Mouse (Mus musculus): ENCODE measurements around the gene Slc17a6. TPM values are rescaled to one million over a fixed set of nuclear protein-coding genes. Genes with fewer than 3 reads are reported as not detected.
"Not testable (repeated sequence)": the region's sequence is repeated elsewhere in the genome, so short reads cannot be mapped to it uniquely, and the experiment has no call there.

Gene Slc17a6
- polyA plus RNA-seq, 1 experiment from 2014 or later = 0.10 TPM

- no peaks in the 10 kb centered on the region for H3K27me3 ChIP-seq
- 69% methylated on average over 4 of the region's 4 CpGs for WGBS
- no peaks in the 10 kb centered on the region for H3K36me3 ChIP-seq
- H3K4me3 ChIP-seq = no peak overlapping the region
- H3K4me2 ChIP-seq = no peak overlapping the region
- no peaks in the 10 kb centered on the region for H3K4me1 ChIP-seq
- H3K9me3 ChIP-seq = no peaks in the 10 kb centered on the region
- H3K9ac ChIP-seq = no peak overlapping the region
- ATAC-seq (ENCODE audit: borderline replicate concordance, extremely low read depth, low FRiP score, low TSS enrichment) = no peak
- H3K27ac ChIP-seq = no peak overlapping the region
Observed at GRCm38 (mm10) chr7:51694452-51694851, 72.6 kb downstream of the Slc17a6 start.

DNA sequence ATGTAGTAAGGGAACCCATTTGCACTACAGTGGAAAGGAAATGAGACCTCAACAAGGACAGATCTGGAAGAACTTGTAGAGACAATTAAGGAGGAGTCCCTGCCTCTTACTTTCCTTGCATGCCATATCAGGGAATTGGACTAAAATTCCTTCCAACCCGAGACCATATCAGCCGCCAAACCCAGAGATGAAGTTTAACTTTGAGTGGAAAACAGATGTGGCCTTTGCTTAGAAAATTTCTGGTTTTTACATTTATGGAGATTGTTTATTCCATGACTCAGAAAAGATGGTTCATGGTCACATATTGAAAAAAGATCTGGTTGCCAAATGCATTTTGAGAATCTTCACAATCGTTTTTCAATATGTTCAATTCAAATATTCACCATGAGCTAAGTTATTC, 87.7 kb downstream of the Slc17a6 start:
- Histone ChIP-seq H3K27me3 (no peaks in the 10 kb centered on the region), H3K4me1 (no peaks in the 10 kb centered on the region), H3K36me3 (no peaks in the 10 kb centered on the region), H3K4me2 (no peak overlapping the region), H3K9ac (no peak overlapping the region), H3K4me3 (no peak overlapping the region), H3K27ac (no peak overlapping the region), H3K9me3 (no peaks in the 10 kb centered on the region)
- 73% methylated on average over 3 of the region's 3 CpGs for WGBS
- no peak for ATAC-seq (ENCODE audit: borderline replicate concordance, extremely low read depth, low FRiP score, low TSS enrichment)

- H3K4me1 ChIP-seq; H3K9ac ChIP-seq; H3K27me3 ChIP-seq; ATAC-seq (ENCODE audit: borderline replicate concordance, extremely low read depth, low FRiP score, low TSS enrichment); H3K27ac ChIP-seq; H3K4me3 ChIP-seq; H3K4me2 ChIP-seq; H3K36me3 ChIP-seq; H3K9me3 ChIP-seq: not testable (repeated sequence)
- WGBS = 63% methylated on average over 3 of the region's 3 CpGs
Observed at GRCm38 (mm10) chr7:51710346-51710745, 88.5 kb downstream of the Slc17a6 start.

DNA sequence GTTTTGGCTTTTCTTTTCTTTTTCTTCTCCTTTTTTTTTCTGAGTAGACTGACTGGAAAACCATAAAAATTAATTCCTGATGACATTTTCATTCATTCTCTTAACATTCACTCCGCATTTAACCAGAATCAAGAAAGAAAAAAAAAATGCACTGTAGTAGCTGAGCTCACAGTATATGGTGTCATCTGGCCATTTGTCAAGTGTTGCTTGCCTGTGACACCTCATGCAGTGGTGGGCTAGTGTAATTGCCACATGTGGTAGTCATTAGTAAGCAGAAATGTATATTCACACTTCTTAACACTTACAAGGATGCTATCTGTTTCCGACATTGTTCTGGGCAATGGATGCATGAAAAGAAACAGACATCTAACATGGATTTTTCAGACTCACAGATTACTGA, 94.0 kb downstream of the Slc17a6 start:
- H3K36me3 ChIP-seq = no peaks in the 10 kb centered on the region
- 78% methylated on average over 2 of the region's 2 CpGs for WGBS
- no peak overlapping the region for H3K4me3 ChIP-seq
- no peaks in the 10 kb centered on the region for H3K27me3 ChIP-seq
- H3K9me3 ChIP-seq = no peaks in the 10 kb centered on the region
- H3K4me2 ChIP-seq = no peak overlapping the region
- H3K4me1 ChIP-seq = no peaks in the 10 kb centered on the region
- no peak overlapping the region for H3K27ac ChIP-seq
- H3K9ac ChIP-seq = no peak overlapping the region
- ATAC-seq (ENCODE audit: borderline replicate concordance, extremely low read depth, low FRiP score, low TSS enrichment) = no peak

Other genes starting within 250 kb of the Slc17a6 start
- 0.05 TPM in 1 of 2 replicates, not detected in the other for gene Ano5, start 111.0 kb upstream of the Slc17a6 start, polyA plus RNA-seq (2015; fragmentation: Nextera tagmentation; extraction: Ambion mirVana)
- gene Gas2, start 240.0 kb downstream of the Slc17a6 start, polyA plus RNA-seq (2015; fragmentation: Nextera tagmentation; extraction: Ambion mirVana) = 14.4 and 16.0 TPM in 2 replicates
- 10.0 and 10.2 TPM in 2 replicates for gene Fancf, start 240.3 kb downstream of the Slc17a6 start, polyA plus RNA-seq (2015; fragmentation: Nextera tagmentation; extraction: Ambion mirVana)

All from lung, embryonic 15.5 days (tissue).